Mouse (Mus musculus) embryonic fibroblast, embryonic 13.5 days (primary cell): ENCODE results near the gene Tnk2.

Source experiments
- CTCF ChIP-seq: IDR thresholded peaks from 2 replicates; pipeline ENCODE4 v1.5.1; 2011; ENCODE audit warnings: mild to moderate bottlenecking, control low read depth, low read length, moderate library complexity, borderline replicate concordance; ENCODE audit not compliant: insufficient read depth
- POLR2A ChIP-seq: IDR thresholded peaks from 2 replicates; pipeline ENCODE4 v1.6.1; 2011; ENCODE audit warnings: low read depth, mild to moderate bottlenecking, control low read depth, low read length, moderate library complexity

DNA sequence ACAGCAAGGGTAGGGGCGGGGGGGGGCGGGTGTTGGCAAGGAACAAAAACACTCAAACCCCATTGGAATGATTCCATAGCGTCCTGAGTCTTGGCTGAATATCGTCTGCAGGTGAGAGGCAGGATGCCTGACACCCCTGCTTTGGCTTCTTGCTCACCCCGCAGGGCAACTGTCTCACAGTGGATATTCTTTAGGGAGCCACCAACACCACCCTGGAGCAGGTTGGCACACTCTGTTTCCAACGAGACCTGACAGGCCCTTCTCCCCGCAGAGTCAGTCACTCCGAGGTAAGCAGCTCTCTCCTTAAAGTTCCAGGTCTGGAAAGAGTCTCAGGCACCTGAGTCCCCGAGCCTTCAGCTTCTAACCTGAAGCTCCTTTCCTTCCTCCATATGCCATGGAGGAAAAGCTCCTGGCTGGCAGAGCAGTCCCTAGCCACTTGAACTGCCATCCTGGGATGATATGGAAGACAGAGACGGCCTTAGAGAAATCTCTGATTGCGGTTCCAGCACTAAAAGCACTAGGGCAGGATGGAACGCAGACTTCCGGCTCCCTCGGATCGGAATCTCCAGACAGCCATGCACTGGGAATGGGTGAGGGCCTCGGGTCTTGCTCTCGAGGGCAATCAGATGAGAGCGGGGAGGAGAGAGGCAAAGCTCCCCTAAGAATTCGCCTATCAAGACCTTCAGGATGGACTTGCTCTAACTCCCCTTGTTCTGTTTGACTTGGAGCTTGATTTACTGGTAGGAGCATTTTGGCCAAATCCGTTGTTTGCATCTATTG is 2.0 kb upstream of the Tnk2 start:
- TF ChIP-seq CTCF, result no peak
- TF ChIP-seq POLR2A, result no peak
